Mouse (Mus musculus): ENCODE data around the gene Fsip1. TPM values are rescaled to one million over a fixed set of nuclear protein-coding genes. Genes with fewer than 3 reads are reported as not detected.

Fsip1 gene
- polyA plus RNA-seq, 1 experiment from 2014 or later: 3.5 TPM

DNA sequence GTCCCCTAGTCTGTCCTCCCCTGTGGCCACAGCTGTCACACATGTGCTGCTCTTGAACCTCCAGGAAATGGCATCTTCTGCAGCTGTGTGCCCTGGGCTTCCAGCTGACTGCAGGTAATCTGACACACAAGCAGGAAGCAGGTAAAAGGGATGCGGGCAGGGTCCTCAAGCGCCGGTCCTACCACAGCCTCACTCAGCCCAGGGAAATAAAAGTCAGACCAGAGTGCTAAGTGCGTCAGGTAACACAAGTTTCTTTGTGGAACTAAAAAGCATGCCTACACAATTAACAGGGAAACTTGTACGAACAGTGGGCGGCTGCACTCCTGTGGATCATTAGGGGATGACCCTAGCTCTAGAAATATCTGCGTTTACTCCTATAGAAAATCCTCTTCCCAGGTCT lies 20.6 kb downstream of the Fsip1 start:
- Histone ChIP-seq H3K9ac (ENCODE audit: low read depth, low read length) (no peak overlapping the region), H3K27me3 (ENCODE audit: control insufficient read depth, insufficient read depth, low read length) (no peaks in the 10 kb centered on the region), H3K27ac (ENCODE audit: low read depth, low read length) (no peak overlapping the region), H3K36me3 (ENCODE audit: control insufficient read depth, insufficient read depth, low read length) (no peaks in the 10 kb centered on the region), H3K4me3 (ENCODE audit: low read depth, low read length) (no peak overlapping the region), H3K4me1 (replicated peaks; ENCODE audit: control insufficient read depth, insufficient read depth, low read length) (no peaks in the 10 kb centered on the region), H3K9me3 (ENCODE audit: control insufficient read depth, low read length) (no peaks in the 10 kb centered on the region), H3K4me2 (replicated peaks; ENCODE audit: low read depth, low read length) (no peak overlapping the region)
- DNase-seq (ENCODE audit: low spot score) (no peak), ATAC-seq (ENCODE audit: low FRiP score) (no peak)
- 78% methylated on average over 7 of the region's 7 CpGs for WGBS

- H3K27me3 ChIP-seq (ENCODE audit: control insufficient read depth, insufficient read depth, low read length): no peaks in the 10 kb centered on the region
- no peaks in the 10 kb centered on the region for H3K36me3 ChIP-seq (ENCODE audit: control insufficient read depth, insufficient read depth, low read length)
- H3K4me1 ChIP-seq (replicated peaks; ENCODE audit: control insufficient read depth, insufficient read depth, low read length): no peaks in the 10 kb centered on the region
- 84% methylated on average over 3 of the region's 3 CpGs for WGBS
- DNase-seq (ENCODE audit: low spot score) (no peak), ATAC-seq (ENCODE audit: low FRiP score) (no peak)
- H3K27ac ChIP-seq (ENCODE audit: low read depth, low read length): no peak overlapping the region
- H3K4me3 ChIP-seq (ENCODE audit: low read depth, low read length): no peak overlapping the region
- H3K4me2 ChIP-seq (replicated peaks; ENCODE audit: low read depth, low read length): no peak overlapping the region
- H3K9me3 ChIP-seq (ENCODE audit: control insufficient read depth, low read length): no peaks in the 10 kb centered on the region
- no peak overlapping the region for H3K9ac ChIP-seq (ENCODE audit: low read depth, low read length)
These were observed 21.2 kb downstream of the Fsip1 start for GRCm38 (mm10) chr2:118235614-118236013.

DNA sequence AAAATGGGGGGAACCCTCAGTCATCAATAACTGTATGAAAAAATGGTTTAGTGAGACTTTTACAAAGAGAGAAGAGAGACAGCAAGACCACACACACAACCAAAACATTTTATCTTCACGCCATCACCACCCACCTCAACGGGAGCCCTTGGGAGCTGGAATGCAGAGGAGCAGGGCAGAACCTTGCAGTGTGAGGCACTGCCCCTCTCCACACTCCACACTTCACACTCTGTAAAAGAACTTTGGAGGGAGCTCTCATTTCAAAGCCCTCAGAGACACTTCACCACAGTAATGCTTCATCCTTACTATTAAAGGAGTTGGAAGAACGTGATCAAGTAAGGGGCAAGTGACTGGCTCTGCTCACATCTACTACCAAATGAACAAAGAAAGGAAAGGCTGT lies 26.2 kb downstream of the Fsip1 start:
- no peaks in the 10 kb centered on the region for H3K36me3 ChIP-seq (ENCODE audit: control insufficient read depth, insufficient read depth, low read length)
- no peak overlapping the region for H3K27ac ChIP-seq (ENCODE audit: low read depth, low read length)
- no peak overlapping the region for H3K9ac ChIP-seq (ENCODE audit: low read depth, low read length)
- no peaks in the 10 kb centered on the region for H3K4me1 ChIP-seq (replicated peaks; ENCODE audit: control insufficient read depth, insufficient read depth, low read length)
- no peaks in the 10 kb centered on the region for H3K27me3 ChIP-seq (ENCODE audit: control insufficient read depth, insufficient read depth, low read length)
- WGBS: 62% methylated on average over 3 of the region's 3 CpGs
- no peak overlapping the region for H3K4me3 ChIP-seq (ENCODE audit: low read depth, low read length)
- ATAC-seq (ENCODE audit: low FRiP score) (no peak), DNase-seq (ENCODE audit: low spot score) (no peak)
- no peaks in the 10 kb centered on the region for H3K9me3 ChIP-seq (ENCODE audit: control insufficient read depth, low read length)
- no peak overlapping the region for H3K4me2 ChIP-seq (replicated peaks; ENCODE audit: low read depth, low read length)

DNA sequence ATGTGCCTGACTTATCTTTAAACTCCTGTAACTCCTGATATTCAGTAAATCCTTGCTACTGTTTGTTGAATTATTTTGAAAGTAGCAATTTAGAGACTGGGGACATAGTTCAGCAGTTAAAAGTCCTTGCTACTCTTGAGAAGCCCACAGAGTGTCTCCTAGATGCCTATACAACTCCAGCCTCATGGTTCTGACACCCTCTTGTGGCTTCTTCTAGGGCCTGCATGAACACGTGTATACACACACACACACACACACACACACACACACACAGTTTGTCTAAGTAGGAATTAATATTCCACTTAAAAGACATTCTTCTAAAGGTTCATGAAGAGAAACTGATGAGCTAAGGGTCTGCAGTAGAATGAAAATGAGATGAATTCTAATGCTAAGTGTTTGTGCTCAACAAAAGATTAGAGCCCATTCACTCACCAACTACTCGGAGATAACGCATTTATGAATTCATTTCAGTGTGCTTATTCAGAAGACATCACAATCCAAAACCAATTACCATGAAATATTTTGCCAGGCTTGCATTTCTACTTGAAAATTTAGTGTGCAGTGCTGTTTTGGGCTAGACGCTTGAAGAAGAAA lies 28.2 kb downstream of the Fsip1 start:
- no peak overlapping the region for H3K4me2 ChIP-seq (replicated peaks; ENCODE audit: low read depth, low read length)
- 80% methylated on average over 4 of the region's 4 CpGs for WGBS
- no peaks in the 10 kb centered on the region for H3K4me1 ChIP-seq (replicated peaks; ENCODE audit: control insufficient read depth, insufficient read depth, low read length)
- H3K27me3 ChIP-seq (ENCODE audit: control insufficient read depth, insufficient read depth, low read length): no peaks in the 10 kb centered on the region
- DNase-seq (ENCODE audit: low spot score) (no peak), ATAC-seq (ENCODE audit: low FRiP score) (no peak)
- no peaks in the 10 kb centered on the region for H3K36me3 ChIP-seq (ENCODE audit: control insufficient read depth, insufficient read depth, low read length)
- H3K4me3 ChIP-seq (ENCODE audit: low read depth, low read length): no peak overlapping the region
- no peak overlapping the region for H3K9ac ChIP-seq (ENCODE audit: low read depth, low read length)
- no peak overlapping the region for H3K27ac ChIP-seq (ENCODE audit: low read depth, low read length)
- no peaks in the 10 kb centered on the region for H3K9me3 ChIP-seq (ENCODE audit: control insufficient read depth, low read length)

DNA sequence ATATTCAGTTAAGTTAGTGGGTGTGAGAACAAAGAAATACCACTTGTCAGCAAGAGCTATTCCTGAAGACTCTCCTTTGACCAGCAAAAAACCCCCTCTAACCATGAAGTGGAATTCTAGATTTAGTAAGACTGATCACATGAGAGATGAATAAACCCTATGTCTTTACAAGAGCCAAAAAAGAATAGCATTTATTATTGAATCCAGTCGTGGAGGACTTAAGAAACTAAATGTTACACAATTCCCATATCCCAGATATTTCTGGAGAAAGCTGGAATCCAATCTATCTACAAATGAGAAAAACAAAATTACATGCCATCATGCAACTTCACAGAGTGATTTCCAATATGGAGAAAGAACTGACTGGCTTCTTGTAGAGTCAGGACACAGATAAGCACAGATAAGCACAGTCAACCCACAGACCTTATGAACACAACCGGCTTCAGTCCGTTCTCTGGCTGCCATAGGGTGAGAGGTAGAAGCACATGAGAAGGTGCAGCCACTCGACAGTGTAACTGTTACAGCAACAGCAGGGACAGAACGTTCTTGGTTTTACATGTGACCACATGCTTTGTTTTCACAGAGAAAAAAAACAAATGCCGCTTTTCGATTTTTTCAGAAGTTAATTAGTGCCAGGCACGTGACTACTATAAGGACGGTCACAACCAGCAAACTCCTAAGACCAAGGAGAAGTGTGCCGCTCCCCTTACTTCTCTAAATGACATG lies 31.3 kb downstream of the Fsip1 start:
- Histone ChIP-seq H3K27ac (ENCODE audit: low read depth, low read length) (no peak overlapping the region), H3K4me2 (replicated peaks; ENCODE audit: low read depth, low read length) (no peak overlapping the region), H3K9me3 (ENCODE audit: control insufficient read depth, low read length) (no peaks in the 10 kb centered on the region), H3K4me3 (ENCODE audit: low read depth, low read length) (no peak overlapping the region), H3K4me1 (replicated peaks; ENCODE audit: control insufficient read depth, insufficient read depth, low read length) (no peaks in the 10 kb centered on the region), H3K27me3 (ENCODE audit: control insufficient read depth, insufficient read depth, low read length) (no peaks in the 10 kb centered on the region), H3K9ac (ENCODE audit: low read depth, low read length) (no peak overlapping the region), H3K36me3 (ENCODE audit: control insufficient read depth, insufficient read depth, low read length) (no peaks in the 10 kb centered on the region)
- no peak for ATAC-seq (ENCODE audit: low FRiP score)
- 84% methylated on average over 10 of the region's 10 CpGs for WGBS
- DNase-seq (ENCODE audit: low spot score): no peak

GRCm38 (mm10) chr2:118217993-118218595 lies 38.7 kb downstream of the Fsip1 start:
- Histone ChIP-seq H3K27me3 (ENCODE audit: control insufficient read depth, insufficient read depth, low read length) (no peaks in the 10 kb centered on the region), H3K4me1 (replicated peaks; ENCODE audit: control insufficient read depth, insufficient read depth, low read length) (no peaks in the 10 kb centered on the region), H3K4me2 (replicated peaks; ENCODE audit: low read depth, low read length) (no peak overlapping the region), H3K36me3 (ENCODE audit: control insufficient read depth, insufficient read depth, low read length) (no peaks in the 10 kb centered on the region), H3K9me3 (ENCODE audit: control insufficient read depth, low read length) (no peaks in the 10 kb centered on the region), H3K27ac (ENCODE audit: low read depth, low read length) (no peak overlapping the region), H3K9ac (ENCODE audit: low read depth, low read length) (no peak overlapping the region), H3K4me3 (ENCODE audit: low read depth, low read length) (no peak overlapping the region)
- 26% methylated on average over 4 of the region's 4 CpGs for WGBS
- peak; percentile 84 for ATAC-seq (ENCODE audit: low FRiP score)
- peak; percentile 58 for DNase-seq (ENCODE audit: low spot score)

GRCm38 (mm10) chr2:118209712-118210111 lies 47.1 kb downstream of the Fsip1 start:
- Histone ChIP-seq H3K4me3 (ENCODE audit: low read depth, low read length) (no peak overlapping the region), H3K9ac (ENCODE audit: low read depth, low read length) (no peak overlapping the region), H3K4me1 (replicated peaks; ENCODE audit: control insufficient read depth, insufficient read depth, low read length) (peaks cover 3% of the 10 kb centered on the region; the same call in 1 of the 2 replicates), H3K9me3 (ENCODE audit: control insufficient read depth, low read length) (no peaks in the 10 kb centered on the region), H3K4me2 (replicated peaks; ENCODE audit: low read depth, low read length) (no peak overlapping the region), H3K27me3 (ENCODE audit: control insufficient read depth, insufficient read depth, low read length) (no peaks in the 10 kb centered on the region), H3K36me3 (ENCODE audit: control insufficient read depth, insufficient read depth, low read length) (no peaks in the 10 kb centered on the region), H3K27ac (ENCODE audit: low read depth, low read length) (no peak overlapping the region)
- 83% methylated on average over 5 of the region's 5 CpGs for WGBS
- ATAC-seq (ENCODE audit: low FRiP score) (no peak), DNase-seq (ENCODE audit: low spot score) (no peak)

DNA sequence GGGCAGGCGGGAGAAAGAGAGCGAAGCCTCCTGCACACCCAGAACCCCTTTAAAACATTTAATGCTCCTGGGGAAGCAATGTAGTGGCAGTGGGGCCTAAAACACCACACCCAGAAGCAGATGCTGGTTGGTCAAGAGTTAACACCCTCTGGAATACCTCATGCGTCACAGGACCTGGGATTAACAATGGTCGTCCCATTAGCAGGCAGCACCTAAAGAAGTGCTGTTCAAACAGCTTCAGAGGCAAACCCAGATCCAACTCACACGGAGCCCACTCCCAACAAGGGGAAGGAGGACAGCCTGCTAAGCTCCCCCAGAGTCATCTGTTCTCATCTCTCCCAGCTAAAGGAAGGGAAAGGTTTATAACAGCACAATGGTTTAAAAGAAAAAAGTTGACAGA lies 48.1 kb downstream of the Fsip1 start:
- Histone ChIP-seq H3K9me3 (ENCODE audit: control insufficient read depth, low read length) (no peaks in the 10 kb centered on the region), H3K27ac (ENCODE audit: low read depth, low read length) (no peak overlapping the region), H3K27me3 (ENCODE audit: control insufficient read depth, insufficient read depth, low read length) (no peaks in the 10 kb centered on the region), H3K9ac (ENCODE audit: low read depth, low read length) (no peak overlapping the region), H3K4me1 (replicated peaks; ENCODE audit: control insufficient read depth, insufficient read depth, low read length) (peaks cover 7% of the 10 kb centered on the region; the same call in 1 of the 2 replicates), H3K36me3 (ENCODE audit: control insufficient read depth, insufficient read depth, low read length) (no peaks in the 10 kb centered on the region), H3K4me2 (replicated peaks; ENCODE audit: low read depth, low read length) (no peak overlapping the region), H3K4me3 (ENCODE audit: low read depth, low read length) (no peak overlapping the region)
- DNase-seq (ENCODE audit: low spot score) (no peak), ATAC-seq (ENCODE audit: low FRiP score) (no peak)
- WGBS: 47% methylated on average over 5 of the region's 5 CpGs
